Mouse (Mus musculus): ENCODE measurements at regions not wholly inside any gene's neighbourhood (a gene's known extent, or its start where the extent isn't known, plus 50 kb on each side); places are given as distances from the start of the nearest gene placed in this dataset.
"Not testable (repeated sequence)": the region's sequence is repeated elsewhere in the genome, so short reads cannot be mapped to it uniquely, and the experiment has no call there.

DNA sequence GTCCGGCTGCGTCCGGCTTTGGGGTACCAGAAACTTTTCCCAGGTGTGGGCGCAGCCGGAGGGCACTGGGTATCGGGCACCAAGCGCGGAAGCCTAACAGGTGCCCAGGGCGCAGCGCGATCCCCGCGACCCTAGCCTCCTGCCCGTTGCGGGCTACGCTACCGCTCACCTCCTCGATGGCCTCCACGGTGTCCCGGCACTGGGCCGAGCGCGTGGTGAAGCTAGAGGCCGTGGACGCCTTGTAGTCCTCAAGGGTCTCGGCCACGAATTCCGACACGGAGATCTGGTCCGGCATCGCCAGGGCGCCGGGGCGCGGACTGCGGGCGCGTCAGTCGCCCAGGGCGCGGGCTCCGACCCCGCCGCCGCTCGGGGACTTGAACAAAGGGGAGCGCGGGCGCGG is 360.9 kb upstream of the Ywhaq start:
- not testable (repeated sequence) for TF ChIP-seq CTCF, EP300 (IDR thresholded peaks at IDR 0.05; ENCODE audit: low read depth)

Measured in liver, postnatal 0 days (tissue).